Mouse (Mus musculus): Measurements from ENCODE around the gene Slc7a1. TPM values are rescaled to one million over a fixed set of nuclear protein-coding genes. Genes with fewer than 3 reads are reported as not detected.

Slc7a1 gene
- polyA plus RNA-seq, 1 experiment from 2014 or later, result 40.0 TPM

Other genes starting within 250 kb of the Slc7a1 start
- gene Ubl3, start 152.9 kb upstream of the Slc7a1 start, polyA plus RNA-seq (2015; fragmentation: Nextera tagmentation; extraction: Ambion mirVana), result 98.3 and 98.4 TPM in 2 replicates